In the genomic region with DNA sequence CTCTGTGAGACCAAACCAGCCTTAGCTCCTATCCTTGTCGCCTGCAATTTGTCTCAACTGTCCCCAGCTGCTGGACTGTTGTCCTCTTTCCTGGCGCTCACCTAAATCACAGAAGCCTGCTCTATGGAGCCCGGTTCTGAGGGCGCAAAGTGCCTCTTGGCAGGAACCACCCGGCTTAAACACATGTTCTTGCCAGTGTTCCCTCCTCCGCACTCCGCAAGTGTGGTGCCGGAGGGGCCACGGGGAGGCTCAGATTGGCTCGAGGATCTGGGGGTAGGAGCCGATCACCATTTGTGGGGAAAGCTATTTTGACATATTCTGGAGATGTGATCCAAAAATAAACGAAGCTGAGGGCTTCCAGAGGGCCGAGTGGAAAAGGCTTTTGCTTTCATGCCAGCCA, we compare ENCODE assay signal across 13 mouse cellular contexts. TPM values are rescaled to one million over a fixed set of nuclear protein-coding genes. Genes with fewer than 3 reads are reported as not detected.
DNase-seq lines count a peak whose midpoint lies in the region; ATAC-seq lines count a peak whose summit lies in the region.
"Had no signal": no experiment of that assay in that cellular context is flagged by ENCODE, and none has a peak within 500 bp of the region (broad histone marks: within the 10 kb centered on the region; RNA-seq: fewer than 3 reads in every experiment).

No protein-coding gene starts in this region.

- no peak for ATAC-seq in embryonic facial prominence, embryonic 12.5 days (ENCODE audit: insufficient number of reproducible peaks, insufficient read depth, low FRiP score, low TSS enrichment)
- ATAC-seq in liver, embryonic 12.5 days: no peak

- no peak overlapping the region for H3K4me3 ChIP-seq in embryonic facial prominence, embryonic 12.5 days
- no peak overlapping the region for H3K4me3 ChIP-seq in embryonic facial prominence, embryonic 10.5 days
- no peak overlapping the region for H3K4me3 ChIP-seq in liver, embryonic 12.5 days
- H3K4me3 ChIP-seq: limb, embryonic 13.5 days had no signal

- no peak for DNase-seq in embryonic facial prominence, embryonic 10.5 days (ENCODE audit: low spot score)
- DNase-seq in left cerebral cortex, postnatal 25 days (ENCODE audit: low spot score in 2 of 2): peak; percentile 33 to 76
- no peak for DNase-seq in left cerebral cortex, postnatal 10 days (ENCODE audit: extremely low spot score in 1 of 2, low spot score in 2 of 2)
- peak; percentile 58 to 66 for DNase-seq in heart, adult 9 months (ENCODE audit: low spot score in 2 of 2)
- DNase-seq in heart, postnatal 4 days: peak; percentile 61
- no peak for DNase-seq in gastrocnemius, adult 18-20 months (ENCODE audit: low spot score)
- DNase-seq: adrenal gland, postnatal 36 days; cerebellum, adult 11-12 months; gastrocnemius, postnatal 14 days; kidney, adult 11 months had no signal

- peaks cover 39% of the 10 kb centered on the region for H3K36me3 ChIP-seq in embryonic facial prominence, embryonic 12.5 days
- H3K36me3 ChIP-seq in embryonic facial prominence, embryonic 10.5 days (replicated peaks): peaks cover 47% of the 10 kb centered on the region
- H3K36me3 ChIP-seq in liver, embryonic 12.5 days: peaks cover 47% of the 10 kb centered on the region

- no peaks in the 10 kb centered on the region for H3K9me3 ChIP-seq in embryonic facial prominence, embryonic 12.5 days
- no peaks in the 10 kb centered on the region for H3K9me3 ChIP-seq in embryonic facial prominence, embryonic 10.5 days
- H3K9me3 ChIP-seq in liver, embryonic 12.5 days (replicated peaks): no peaks in the 10 kb centered on the region
- H3K9me3 ChIP-seq: limb, embryonic 13.5 days had no signal

- H3K4me1 ChIP-seq in embryonic facial prominence, embryonic 12.5 days: peaks cover 23% of the 10 kb centered on the region
- peaks cover 32% of the 10 kb centered on the region for H3K4me1 ChIP-seq in embryonic facial prominence, embryonic 10.5 days
- 0 out of 2 replicates have a peak, but pooled peaks cover 4% of the 10 kb centered on the region for H3K4me1 ChIP-seq in liver, embryonic 12.5 days

- 77% methylated on average over 13 of the region's 13 CpGs for WGBS in embryonic facial prominence, embryonic 12.5 days
- 85% methylated on average over 13 of the region's 13 CpGs for WGBS in embryonic facial prominence, embryonic 10.5 days
- WGBS in liver, embryonic 12.5 days (ENCODE audit: insufficient replicate concordance): 82% methylated on average over 13 of the region's 13 CpGs

- H3K9ac ChIP-seq in embryonic facial prominence, embryonic 12.5 days: no peak overlapping the region
- no peak overlapping the region for H3K9ac ChIP-seq in liver, embryonic 12.5 days
- H3K9ac ChIP-seq: limb, embryonic 13.5 days had no signal

- peak overlapping the region; percentile 41; the same call in 1 of the 2 replicates for H3K27ac ChIP-seq in embryonic facial prominence, embryonic 12.5 days
- no peak overlapping the region for H3K27ac ChIP-seq in embryonic facial prominence, embryonic 10.5 days (replicated peaks)
- no peak overlapping the region for H3K27ac ChIP-seq in liver, embryonic 12.5 days
- H3K27ac ChIP-seq: limb, embryonic 13.5 days had no signal

- no peak overlapping the region for H3K4me2 ChIP-seq in embryonic facial prominence, embryonic 12.5 days (replicated peaks)
- H3K4me2 ChIP-seq in liver, embryonic 12.5 days: no peak overlapping the region
- H3K4me2 ChIP-seq: limb, embryonic 13.5 days had no signal

- intact Hi-C loops in left cerebral cortex, postnatal 25 days (cut with DNase I): loop anchor here (5.0 kb wide), 2 partner anchors 156 to 201 kb away; a partner anchor contains a TSS
- intact Hi-C loops in left cerebral cortex, postnatal 10 days (cut with DNase I): loop anchor here (2.0 to 5.0 kb wide), 2 partner anchors 71 to 196 kb away; no protein-coding TSS in a partner anchor

- H3K27me3 ChIP-seq in embryonic facial prominence, embryonic 12.5 days: no peaks in the 10 kb centered on the region
- H3K27me3 ChIP-seq in embryonic facial prominence, embryonic 10.5 days (replicated peaks; ENCODE audit: low read depth, poor library complexity, severe bottlenecking): peaks cover 10% of the 10 kb centered on the region
- H3K27me3 ChIP-seq in liver, embryonic 12.5 days (replicated peaks): peaks cover 19% of the 10 kb centered on the region
- H3K27me3 ChIP-seq: limb, embryonic 13.5 days had no signal

RNA-seq across cellular contexts. Expression of a gene that starts 9.9 kb away (rescaled TPM):
- 11.9 and 13.5 TPM in 2 replicates for polyA plus RNA-seq in embryonic facial prominence, embryonic 12.5 days (2016; fragmentation: Nextera tagmentation; extraction: Ambion mirVana)
- 3.6 and 4.7 TPM in 2 replicates for polyA plus RNA-seq in embryonic facial prominence, embryonic 10.5 days (2016; fragmentation: Nextera tagmentation; extraction: Ambion mirVana)
- total RNA-seq in left cerebral cortex, postnatal 25 days (2021): 100 to 1,000 TPM; 121 to 149 TPM
- total RNA-seq in left cerebral cortex, postnatal 10 days (2021): 10 to 100 TPM; 88.1 to 89.7 TPM
- 1 to 10 TPM; 5.9 to 8.4 TPM for total RNA-seq in heart, postnatal 4 days (2021)
- total RNA-seq in gastrocnemius, adult 18-20 months (2021): not detected
- 0.18 and 0.33 TPM in 2 replicates for polyA plus RNA-seq in liver, embryonic 12.5 days (2016; fragmentation: Nextera tagmentation; extraction: Ambion mirVana)

RNA-seq across cellular contexts. Expression of a gene that starts 16.1 kb away (rescaled TPM):
- 154 and 162 TPM in 2 replicates for polyA plus RNA-seq in embryonic facial prominence, embryonic 12.5 days (2016; fragmentation: Nextera tagmentation; extraction: Ambion mirVana)
- polyA plus RNA-seq in embryonic facial prominence, embryonic 10.5 days (2016; fragmentation: Nextera tagmentation; extraction: Ambion mirVana): 219 and 227 TPM in 2 replicates
- total RNA-seq in left cerebral cortex, postnatal 25 days (2021): 10 to 100 TPM; 19.7 to 20.8 TPM
- 10 to 100 TPM; 20.7 to 24.3 TPM for total RNA-seq in left cerebral cortex, postnatal 10 days (2021)
- total RNA-seq in heart, postnatal 4 days (2021): 10 to 100 TPM; 39.5 to 39.6 TPM
- total RNA-seq in gastrocnemius, adult 18-20 months (2021): 1 to 10 TPM; 5.5 to 6.1 TPM
- 123 and 126 TPM in 2 replicates for polyA plus RNA-seq in liver, embryonic 12.5 days (2016; fragmentation: Nextera tagmentation; extraction: Ambion mirVana)

RNA-seq across cellular contexts. Expression of a gene that starts 20.7 kb away (rescaled TPM):
- 54.9 and 56.5 TPM in 2 replicates for polyA plus RNA-seq in embryonic facial prominence, embryonic 12.5 days (2016; fragmentation: Nextera tagmentation; extraction: Ambion mirVana)
- 47.8 and 49.5 TPM in 2 replicates for polyA plus RNA-seq in embryonic facial prominence, embryonic 10.5 days (2016; fragmentation: Nextera tagmentation; extraction: Ambion mirVana)
- total RNA-seq in left cerebral cortex, postnatal 25 days (2021): 10 to 100 TPM; 86.2 to 93.7 TPM
- total RNA-seq in left cerebral cortex, postnatal 10 days (2021): 100 to 1,000 TPM in 1 of 2 experiments, 10 to 100 TPM in 1; 99.5 to 108 TPM
- 100 to 1,000 TPM; 158 to 161 TPM for total RNA-seq in heart, postnatal 4 days (2021)
- total RNA-seq in gastrocnemius, adult 18-20 months (2021): 100 to 1,000 TPM; 119 to 125 TPM
- polyA plus RNA-seq in liver, embryonic 12.5 days (2016; fragmentation: Nextera tagmentation; extraction: Ambion mirVana): 51.5 and 54.6 TPM in 2 replicates

Comparison
In these comparisons a context has a peak if more than half of its experiments do, and no peak if none do; other contexts are left out.
1. DNase-seq: peak in left cerebral cortex, postnatal 25 days (2 of 2), heart, adult 9 months (2 of 2) and heart, postnatal 4 days (single experiment); none in embryonic facial prominence, embryonic 10.5 days (single experiment), left cerebral cortex, postnatal 10 days (0 of 2) and gastrocnemius, adult 18-20 months (single experiment).
2. RNA of a gene that starts 9.9 kb away (total RNA-seq): 121 to 149 TPM in left cerebral cortex, postnatal 25 days and 88.1 to 89.7 TPM in left cerebral cortex, postnatal 10 days; 5.9 to 8.4 TPM in heart, postnatal 4 days and not detected in gastrocnemius, adult 18-20 months; every median in the first group is over 4 times any median in the second.